Comparison of ENCODE assay signal across 27 mouse cellular contexts in genomic region chr13:113271189-113271588, GRCm38 (mm10). TPM values are rescaled to one million over a fixed set of nuclear protein-coding genes. Genes with fewer than 3 reads are reported as not detected.
"Had no signal": no experiment of that assay in that cellular context is flagged by ENCODE, and none has a peak within 500 bp of the region (broad histone marks: within the 10 kb centered on the region; RNA-seq: fewer than 3 reads in every experiment).

No protein-coding gene starts in this region.

- H3K4me1 ChIP-seq: midbrain, embryonic 10.5 days; midbrain, embryonic 13.5 days; neural tube, embryonic 13.5 days had no signal

- DNase-seq: kidney, postnatal 10 days; kidney, postnatal 36 days; left cerebral cortex, postnatal 4 days; liver, postnatal 0 days; lung, embryonic 14.5 days; retina, postnatal 1 day; right cerebral cortex, postnatal 25 days; spleen, adult 18-20 months; thymus, adult 18-20 months; thymus, postnatal 36 days had no signal

- H3K4me2 ChIP-seq: limb, embryonic 12.5 days; limb, embryonic 15.5 days; liver, embryonic 11.5 days; lung, embryonic 14.5 days; midbrain, embryonic 13.5 days; neural tube, embryonic 13.5 days had no signal

- H3K9ac ChIP-seq: limb, embryonic 12.5 days; limb, embryonic 15.5 days; liver, embryonic 14.5 days; liver, postnatal 0 days; lung, embryonic 14.5 days; midbrain, embryonic 13.5 days; neural tube, embryonic 13.5 days had no signal

- H3K4me3 ChIP-seq: limb, embryonic 12.5 days; limb, embryonic 15.5 days; midbrain, embryonic 10.5 days; midbrain, embryonic 13.5 days; myocyte; neural tube, embryonic 13.5 days had no signal

- H3K27ac ChIP-seq: limb, embryonic 12.5 days; limb, embryonic 15.5 days; liver, embryonic 14.5 days; macrophage; midbrain, embryonic 10.5 days; midbrain, embryonic 13.5 days; neural tube, embryonic 13.5 days had no signal

- H3K36me3 ChIP-seq: limb, embryonic 12.5 days; limb, embryonic 15.5 days; midbrain, embryonic 10.5 days; midbrain, embryonic 13.5 days; neural tube, embryonic 13.5 days had no signal

- ATAC-seq: liver, postnatal 0 days; lung, postnatal 0 days; midbrain, embryonic 13.5 days; midbrain, embryonic 16.5 days had no signal

- H3K9me3 ChIP-seq: limb, embryonic 12.5 days; limb, embryonic 15.5 days; midbrain, embryonic 10.5 days; midbrain, embryonic 13.5 days; neural tube, embryonic 13.5 days had no signal

- H3K27me3 ChIP-seq: limb, embryonic 12.5 days; limb, embryonic 15.5 days; midbrain, embryonic 13.5 days; neural tube, embryonic 13.5 days had no signal

RNA-seq across cellular contexts. Expression of gene BC067074, which starts 21.8 kb away (rescaled TPM):
- total RNA-seq: monocyte, adult 5-6 weeks; neutrophil, adult 5-6 weeks had no signal
- polyA plus RNA-seq: macrophage had no signal

RNA-seq across cellular contexts. Expression of gene Gzmk, which starts 45.5 kb away (rescaled TPM):
- total RNA-seq: left cerebral cortex, postnatal 14 days; left cerebral cortex, postnatal 4 days; megakaryocyte, adult 5-6 weeks; monocyte, adult 5-6 weeks had no signal
- polyA plus RNA-seq: kidney, embryonic 14.5 days; limb, embryonic 12.5 days; limb, embryonic 15.5 days; liver, embryonic 11.5 days; liver, embryonic 14.5 days; liver, postnatal 0 days; lung, embryonic 14.5 days; lung, postnatal 0 days; macrophage; midbrain, embryonic 10.5 days; midbrain, embryonic 13.5 days; myocyte; neural tube, embryonic 13.5 days; stomach, embryonic 16.5 days had no signal
